Mouse (Mus musculus) thymus, postnatal 4 days (tissue): Measurements from ENCODE around the gene Kctd13.
A peak's percentile ranks its signal among the peaks of the same experiment; 100 is the strongest.

Experiments used
- DNase-seq: peaks from one replicate; pipeline ENCODE4 v3.0.0; 2021

Kctd13 gene

DNA sequence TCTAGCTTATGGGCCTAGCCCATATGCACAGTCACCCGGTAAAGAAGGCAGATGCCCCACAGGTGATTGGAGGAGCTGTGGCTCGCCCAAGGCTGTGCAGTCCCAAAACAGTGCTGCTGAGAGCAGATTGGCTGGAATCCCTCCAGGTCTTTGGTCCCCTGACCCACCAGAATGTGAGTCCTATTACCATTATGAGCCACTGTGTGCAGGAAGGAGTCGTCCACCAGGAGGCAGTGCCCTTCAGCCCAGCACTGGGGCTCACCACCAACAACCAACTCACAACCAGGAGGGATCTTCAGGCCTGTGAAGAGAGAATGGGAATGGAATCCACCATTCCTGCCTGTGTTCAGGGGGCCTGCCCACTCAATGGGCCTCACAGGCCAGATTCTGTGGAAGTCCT, 17.9 kb downstream of the Kctd13 start:
- peak; percentile 75 for DNase-seq

DNA sequence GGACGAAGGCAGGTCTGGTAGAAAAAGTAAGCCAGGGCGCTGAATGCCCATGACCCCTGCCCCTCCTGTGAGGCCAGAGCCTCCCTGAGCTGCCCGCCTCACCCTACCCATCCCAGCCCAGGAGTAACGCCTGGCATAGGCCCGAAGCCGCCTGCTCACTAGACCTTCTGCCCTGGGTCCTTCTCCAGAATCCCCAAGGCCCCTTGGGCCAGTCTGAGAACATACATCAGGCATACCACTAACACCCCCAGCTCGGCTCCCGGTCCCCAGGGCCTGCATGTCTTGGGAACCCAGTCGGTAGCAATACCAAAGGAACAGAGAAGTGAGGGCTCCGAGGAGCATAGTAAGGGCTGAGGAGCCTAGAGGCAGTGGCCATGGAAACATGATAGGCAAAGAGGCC, 19.9 kb downstream of the Kctd13 start:
- no peak for DNase-seq

GRCm38 (mm10) chr7:126949403-126949792, 20.7 kb downstream of the Kctd13 start, which contains the start of gene Asphd1:
Gene Asphd1, minus strand, starts transcription at chr7:126949582.
- no peak for DNase-seq

DNA sequence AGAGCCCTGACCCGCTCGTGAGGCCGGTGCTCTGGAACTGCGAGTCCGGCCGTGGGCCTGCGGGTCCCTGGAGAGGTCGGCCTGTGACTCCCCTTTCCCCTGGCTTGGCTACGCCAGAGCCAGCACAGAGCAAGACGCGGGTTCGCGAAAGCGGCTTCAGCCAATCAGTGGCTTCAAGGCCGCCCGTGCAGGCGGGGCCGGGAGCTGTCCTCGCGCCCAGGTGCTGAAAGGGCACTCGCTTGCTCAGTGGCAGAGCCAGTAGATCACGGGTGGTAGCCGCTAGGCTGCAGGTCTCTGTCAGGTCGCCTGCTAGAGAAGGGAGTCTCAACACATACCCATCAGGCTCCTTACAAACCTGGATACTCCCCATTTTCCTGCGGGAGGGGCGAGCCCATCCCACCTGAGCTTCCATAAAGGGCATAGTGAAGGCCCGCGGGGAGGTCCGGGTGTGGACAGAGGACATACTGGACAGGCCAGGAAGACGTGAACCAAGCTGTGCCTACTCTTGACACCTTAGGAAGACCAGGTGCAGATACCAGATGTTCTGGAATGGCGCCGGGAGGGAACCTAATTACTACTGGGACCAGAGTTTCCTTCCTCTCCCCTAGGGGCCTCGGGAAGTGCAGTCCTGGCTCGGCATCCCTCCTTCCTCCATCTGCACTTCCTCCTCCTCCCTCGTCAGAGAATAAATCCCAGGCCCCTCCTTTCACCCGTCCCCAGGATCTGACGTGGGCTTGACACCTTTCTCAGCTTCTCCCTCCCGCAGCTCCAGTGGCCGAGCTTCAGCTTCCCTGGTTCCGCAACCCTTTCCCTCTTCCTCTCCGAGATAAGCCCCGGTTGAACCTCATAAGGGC, 21.3 kb downstream of the Kctd13 start, which contains the start of gene Sez6l2:
Sez6l2 (plus strand) TSS at position 771 of the 854 bp plus-strand sequence.
- peak; percentile 99 for DNase-seq

GRCm38 (mm10) chr7:126950647-126951615, 22.3 kb downstream of the Kctd13 start:
- DNase-seq, result no peak

GRCm38 (mm10) chr7:126951741-126952140, 23.1 kb downstream of the Kctd13 start:
- DNase-seq, result no peak

DNA sequence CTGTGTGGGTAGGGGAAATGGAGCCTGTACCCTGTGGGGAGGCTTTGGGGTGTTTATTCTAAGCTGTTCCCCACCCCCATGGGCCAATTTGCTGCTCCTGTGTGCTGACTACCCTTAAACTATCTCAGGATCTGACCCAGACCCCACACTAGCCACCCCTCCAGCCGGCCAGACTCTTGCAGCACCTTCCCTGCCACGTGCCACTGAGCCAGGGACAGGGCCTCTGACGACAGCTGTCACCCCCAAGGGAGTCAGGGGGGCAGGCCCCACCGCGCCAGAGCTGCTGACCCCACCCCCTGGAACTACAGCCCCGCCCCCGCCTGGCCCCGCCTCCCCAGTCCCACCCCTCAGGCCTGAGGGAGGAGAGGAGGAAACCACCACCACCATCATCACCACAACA, 24.0 kb downstream of the Kctd13 start:
- peak; percentile 46 for DNase-seq

DNA sequence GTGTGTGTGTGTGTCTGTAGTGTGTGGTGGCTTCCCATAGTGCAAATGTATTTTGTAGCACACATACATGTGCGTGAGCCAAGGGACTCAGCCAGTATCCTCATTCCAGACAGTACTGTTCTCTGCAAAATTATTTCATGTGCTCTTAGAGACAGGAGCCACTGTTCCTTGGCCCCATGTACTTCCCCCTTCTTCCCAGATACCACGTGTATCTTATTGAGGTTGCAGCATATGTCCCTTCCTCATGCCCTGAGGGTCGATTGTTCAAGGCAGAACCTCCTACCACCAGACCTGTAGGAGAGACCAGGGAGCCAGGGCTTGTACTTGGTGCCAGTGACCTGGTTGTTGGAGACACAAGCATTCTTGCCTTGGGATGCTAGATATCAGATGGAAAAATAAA, 26.4 kb downstream of the Kctd13 start:
- DNase-seq, result no peak

DNA sequence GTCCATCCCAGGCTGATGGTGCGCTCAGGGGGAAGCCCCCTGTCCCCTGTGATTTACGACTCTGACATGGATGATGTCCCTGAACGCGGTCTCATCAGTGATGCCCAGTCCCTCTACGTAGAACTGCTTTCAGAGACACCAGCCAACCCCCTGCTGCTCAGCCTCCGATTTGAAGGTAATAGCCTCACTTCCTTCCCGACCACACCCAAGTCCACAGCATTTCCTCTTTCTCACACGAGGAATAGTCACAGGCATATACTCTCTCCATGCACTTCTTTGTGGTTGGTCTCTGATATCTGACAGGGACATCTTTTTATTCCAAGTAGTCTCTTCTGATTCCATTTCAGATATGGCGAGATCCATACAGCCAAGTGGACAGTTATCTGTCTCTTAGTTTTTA, 31.1 kb downstream of the Kctd13 start:
- DNase-seq, result no peak

DNA sequence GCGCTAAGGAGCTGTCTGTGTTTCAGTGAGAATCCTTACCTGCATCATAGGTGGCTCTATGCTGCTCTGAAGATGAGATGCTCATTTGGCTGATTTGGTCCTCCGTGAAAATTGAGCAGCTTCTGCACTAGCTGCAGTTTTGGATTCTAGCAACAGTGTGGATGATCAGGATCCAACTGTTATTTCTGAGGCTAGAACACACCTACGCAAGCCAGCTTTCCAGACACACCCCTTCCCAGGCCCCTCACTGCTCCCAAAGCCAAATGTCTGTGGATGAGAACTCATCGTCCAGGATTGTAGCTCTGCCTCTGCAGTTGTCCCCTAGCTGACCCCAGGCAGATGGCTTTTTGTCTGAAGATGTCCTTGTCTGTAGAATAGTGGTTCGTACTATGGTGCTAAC, 32.4 kb downstream of the Kctd13 start:
- DNase-seq, result no peak

DNA sequence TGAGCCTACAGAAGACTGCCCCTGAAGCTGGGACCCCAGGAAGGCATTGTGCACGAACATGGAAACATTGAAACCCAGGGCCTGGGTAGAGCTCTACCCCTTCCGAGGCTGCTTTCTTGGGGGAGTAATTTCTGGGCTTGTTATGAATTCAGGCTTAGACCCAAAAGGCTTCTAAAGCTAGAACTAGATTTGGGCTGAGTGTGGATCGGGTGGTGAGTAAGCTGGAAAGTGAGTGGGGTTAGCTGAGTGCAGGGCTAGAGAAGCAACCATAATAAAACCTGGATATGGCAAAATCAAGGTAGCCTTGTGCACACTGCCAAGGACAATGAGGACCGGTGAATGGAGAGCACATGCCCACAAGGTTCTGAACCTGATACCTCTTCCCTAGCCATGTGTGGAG, 33.3 kb downstream of the Kctd13 start:
- no peak for DNase-seq

GRCm38 (mm10) chr7:126963548-126964286, 35.0 kb downstream of the Kctd13 start:
- peak; percentile 73 for DNase-seq

DNA sequence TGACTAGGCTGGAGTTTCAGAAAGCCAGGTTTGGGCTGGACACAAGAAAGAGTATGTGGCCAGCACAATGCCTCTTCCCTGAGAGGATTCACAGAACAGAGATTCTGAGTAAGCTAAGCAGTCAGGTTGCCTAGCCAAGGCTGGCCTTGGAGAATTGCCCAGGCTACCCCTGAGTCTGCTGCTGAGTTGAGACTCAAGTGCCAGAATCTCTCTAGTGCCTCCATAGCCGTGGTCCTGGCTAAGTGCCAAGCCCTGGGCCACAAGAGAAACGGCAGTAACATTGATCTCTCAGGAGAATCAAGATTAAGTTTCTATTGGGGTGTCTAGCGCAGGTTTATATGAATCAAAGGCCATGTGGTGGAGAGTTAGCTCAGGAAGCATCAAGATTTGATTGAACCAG, 36.9 kb downstream of the Kctd13 start:
- no peak for DNase-seq

GRCm38 (mm10) chr7:126967361-126967760, 38.7 kb downstream of the Kctd13 start:
- DNase-seq, result no peak

DNA sequence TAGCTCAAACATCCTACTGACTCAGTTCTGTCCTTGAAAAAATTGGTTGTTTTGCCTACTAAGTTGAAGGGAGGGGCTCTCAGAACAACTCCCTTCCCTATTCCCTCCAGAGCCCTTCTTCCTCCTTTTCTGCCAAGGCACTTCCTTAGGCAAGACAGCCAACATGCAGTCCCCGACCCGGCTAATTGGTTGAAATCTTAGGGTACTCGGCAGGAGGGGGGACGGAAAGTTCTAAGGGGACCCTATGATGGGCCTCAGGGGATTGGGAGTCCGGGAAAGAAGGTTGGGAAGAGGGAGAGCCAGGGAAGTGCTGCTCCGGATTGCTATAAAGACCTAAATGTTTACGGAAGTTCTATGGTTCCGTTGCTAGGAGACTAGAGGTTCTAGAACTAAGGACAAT, 46.8 kb downstream of the Kctd13 start:
- no peak for DNase-seq

- DNase-seq, result no peak
Observed at GRCm38 (mm10) chr7:126975893-126975949, 47.0 kb downstream of the Kctd13 start, which contains the start of gene Cdipt. Gene Cdipt, plus strand, starts transcription at chr7:126975914.

- DNase-seq, result peak; percentile 99
Observed at GRCm38 (mm10) chr7:126975950-126976866, 47.5 kb downstream of the Kctd13 start, which contains the start of gene Cdiptos. Gene Cdiptos, minus strand, starts transcription at chr7:126976098.

GRCm38 (mm10) chr7:126976878-126977459, 48.3 kb downstream of the Kctd13 start:
- no peak for DNase-seq

GRCm38 (mm10) chr7:126978841-126979240, 50.2 kb downstream of the Kctd13 start:
- DNase-seq, result no peak

- DNase-seq, result no peak
Observed at GRCm38 (mm10) chr7:126981601-126982000, 52.9 kb downstream of the Kctd13 start.

GRCm38 (mm10) chr7:126982054-126982453, 53.4 kb downstream of the Kctd13 start:
- no peak for DNase-seq

DNA sequence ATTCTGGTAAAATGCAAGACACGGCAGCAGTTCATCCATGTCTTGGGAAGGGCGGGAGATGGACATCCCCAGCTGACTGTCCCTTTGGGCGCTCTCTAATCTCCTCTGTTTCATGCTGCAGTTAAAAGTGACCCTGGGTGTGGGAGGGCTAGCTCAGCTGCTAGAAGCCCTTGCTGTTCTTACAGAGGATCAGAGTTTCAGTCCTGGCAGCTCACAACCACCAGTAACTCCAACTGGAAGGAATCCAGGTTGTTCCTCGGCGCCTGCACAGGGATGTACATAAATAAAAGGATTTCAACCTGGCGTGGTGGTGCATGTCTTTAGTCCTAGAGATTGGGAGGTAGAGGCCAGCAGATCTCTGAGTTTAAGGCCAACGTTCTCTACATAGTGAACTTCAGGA, 54.4 kb downstream of the Kctd13 start:
- no peak for DNase-seq
